Mouse (Mus musculus): ENCODE measurements at regions not wholly inside any gene's neighbourhood (a gene's known extent, or its start where the extent isn't known, plus 50 kb on each side); places are given as distances from the start of the nearest gene placed in this dataset.

- Histone ChIP-seq H3K36me3 (ENCODE audit: control insufficient read depth, insufficient read depth, low read length) (no peaks in the 10 kb centered on the region), H3K27ac (replicated peaks; ENCODE audit: low read depth, low read length) (no peak overlapping the region), H3K9ac (ENCODE audit: low read depth, low read length, severe bottlenecking) (no peak overlapping the region), H3K4me3 (replicated peaks; ENCODE audit: low read length) (no peak overlapping the region), H3K9me3 (ENCODE audit: control insufficient read depth, low read length) (no peaks in the 10 kb centered on the region), H3K27me3 (ENCODE audit: control insufficient read depth, insufficient read depth, low read length) (no peaks in the 10 kb centered on the region), H3K4me1 (ENCODE audit: control insufficient read depth, insufficient read depth, low read length) (peaks cover 9% of the 10 kb centered on the region), H3K4me2 (replicated peaks; ENCODE audit: low read depth, low read length, severe bottlenecking) (no peak overlapping the region)
- TF ChIP-seq POLR2A (IDR thresholded peaks at IDR 0.05; ENCODE audit: borderline replicate concordance, extremely low read depth, insufficient read depth, insufficient read length) = no peak
- ATAC-seq (ENCODE audit: low FRiP score, low read depth) = no peak
- whole genome bisulfite sequencing = 51% methylated on average over 2 of the region's 2 CpGs
- DNase-seq (ENCODE audit: low spot score) = no peak
Observed at GRCm38 (mm10) chr4:105451871-105452270, 294.7 kb downstream of the Plpp3 start.

DNA sequence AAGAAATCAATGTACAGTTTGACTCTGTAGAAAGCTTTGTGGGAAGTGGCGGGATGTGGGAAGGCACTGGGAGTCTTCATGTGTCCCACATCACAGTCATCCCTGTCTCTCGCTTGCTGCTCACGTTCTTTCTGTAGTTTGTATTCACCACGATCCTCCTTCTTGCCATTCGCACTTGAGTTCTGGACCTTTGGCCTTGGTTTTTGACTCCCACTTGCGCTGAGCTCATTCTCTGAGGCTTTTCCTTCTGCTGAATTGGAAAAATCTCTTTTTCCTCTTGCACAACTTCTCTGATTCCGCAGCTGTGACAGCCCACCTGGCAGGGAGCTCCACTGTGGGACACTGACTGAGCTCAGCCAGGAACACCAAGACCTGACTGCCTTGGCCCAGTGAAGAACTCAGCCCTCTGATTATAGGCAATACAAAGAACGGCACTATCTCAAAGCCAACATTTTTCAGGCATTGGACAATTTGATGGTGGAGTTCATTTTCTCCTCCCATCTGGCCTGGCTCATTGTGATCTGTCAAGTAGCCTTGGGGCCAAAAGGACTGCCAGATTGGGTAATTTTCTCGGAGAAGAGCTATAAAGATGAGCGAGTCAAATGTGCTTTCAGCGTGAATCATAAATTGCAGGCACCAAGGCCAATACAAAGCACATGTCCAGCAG is 299.9 kb downstream of the Plpp3 start:
- Histone ChIP-seq H3K9me3 (ENCODE audit: control insufficient read depth, low read length) (no peaks in the 10 kb centered on the region), H3K9ac (ENCODE audit: low read depth, low read length, severe bottlenecking) (no peak overlapping the region), H3K4me1 (ENCODE audit: control insufficient read depth, insufficient read depth, low read length) (no peaks in the 10 kb centered on the region), H3K27ac (replicated peaks; ENCODE audit: low read depth, low read length) (no peak overlapping the region), H3K27me3 (ENCODE audit: control insufficient read depth, insufficient read depth, low read length) (no peaks in the 10 kb centered on the region), H3K4me2 (replicated peaks; ENCODE audit: low read depth, low read length, severe bottlenecking) (no peak overlapping the region), H3K4me3 (replicated peaks; ENCODE audit: low read length) (no peak overlapping the region), H3K36me3 (ENCODE audit: control insufficient read depth, insufficient read depth, low read length) (no peaks in the 10 kb centered on the region)
- no peak for ATAC-seq (ENCODE audit: low FRiP score, low read depth)
- no peak for DNase-seq (ENCODE audit: low spot score)
- TF ChIP-seq POLR2A (IDR thresholded peaks at IDR 0.05; ENCODE audit: borderline replicate concordance, extremely low read depth, insufficient read depth, insufficient read length) = no peak
- 74% methylated on average over 11 of the region's 11 CpGs for WGBS

GRCm38 (mm10) chr4:105459991-105460688 is 303.0 kb downstream of the Plpp3 start:
- no peak overlapping the region for H3K9ac ChIP-seq (ENCODE audit: low read depth, low read length, severe bottlenecking)
- no peaks in the 10 kb centered on the region for H3K27me3 ChIP-seq (ENCODE audit: control insufficient read depth, insufficient read depth, low read length)
- no peaks in the 10 kb centered on the region for H3K9me3 ChIP-seq (ENCODE audit: control insufficient read depth, low read length)
- H3K4me3 ChIP-seq (replicated peaks; ENCODE audit: low read length) = no peak overlapping the region
- no peak overlapping the region for H3K4me2 ChIP-seq (replicated peaks; ENCODE audit: low read depth, low read length, severe bottlenecking)
- DNase-seq (ENCODE audit: low spot score) (no peak), ATAC-seq (ENCODE audit: low FRiP score, low read depth) (no peak)
- H3K27ac ChIP-seq (replicated peaks; ENCODE audit: low read depth, low read length) = no peak overlapping the region
- H3K4me1 ChIP-seq (ENCODE audit: control insufficient read depth, insufficient read depth, low read length) = no peaks in the 10 kb centered on the region
- H3K36me3 ChIP-seq (ENCODE audit: control insufficient read depth, insufficient read depth, low read length) = no peaks in the 10 kb centered on the region
- no peak for TF ChIP-seq POLR2A (IDR thresholded peaks at IDR 0.05; ENCODE audit: borderline replicate concordance, extremely low read depth, insufficient read depth, insufficient read length)
- WGBS = 81% methylated on average over 3 of the region's 3 CpGs

DNA sequence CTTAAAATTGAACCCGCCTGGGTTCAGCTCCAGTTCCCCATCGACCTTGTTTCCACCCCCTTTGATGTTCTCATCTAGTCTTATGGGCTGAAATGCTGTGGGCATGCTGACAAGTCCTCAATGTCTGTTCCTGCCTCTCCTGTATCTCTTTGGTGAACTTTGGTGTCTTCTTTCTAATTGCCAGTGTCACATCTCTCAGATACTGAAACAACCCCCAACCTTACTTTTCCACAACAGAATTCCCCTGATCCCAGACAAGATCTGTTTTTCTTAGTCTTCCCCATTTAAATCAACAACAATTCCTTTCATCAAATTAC is 303.5 kb downstream of the Plpp3 start:
- no peaks in the 10 kb centered on the region for H3K9me3 ChIP-seq (ENCODE audit: control insufficient read depth, low read length)
- H3K27ac ChIP-seq (replicated peaks; ENCODE audit: low read depth, low read length) = no peak overlapping the region
- H3K4me1 ChIP-seq (ENCODE audit: control insufficient read depth, insufficient read depth, low read length) = no peaks in the 10 kb centered on the region
- ATAC-seq (ENCODE audit: low FRiP score, low read depth) (no peak), DNase-seq (ENCODE audit: low spot score) (no peak)
- no peak overlapping the region for H3K9ac ChIP-seq (ENCODE audit: low read depth, low read length, severe bottlenecking)
- TF ChIP-seq POLR2A (IDR thresholded peaks at IDR 0.05; ENCODE audit: borderline replicate concordance, extremely low read depth, insufficient read depth, insufficient read length) = no peak
- H3K36me3 ChIP-seq (ENCODE audit: control insufficient read depth, insufficient read depth, low read length) = no peaks in the 10 kb centered on the region
- 53% methylated on average over 2 of the region's 2 CpGs for WGBS
- no peak overlapping the region for H3K4me3 ChIP-seq (replicated peaks; ENCODE audit: low read length)
- H3K4me2 ChIP-seq (replicated peaks; ENCODE audit: low read depth, low read length, severe bottlenecking) = no peak overlapping the region
- no peaks in the 10 kb centered on the region for H3K27me3 ChIP-seq (ENCODE audit: control insufficient read depth, insufficient read depth, low read length)

GRCm38 (mm10) chr4:105467811-105468210 is 310.7 kb downstream of the Plpp3 start:
- no peaks in the 10 kb centered on the region for H3K27me3 ChIP-seq (ENCODE audit: control insufficient read depth, insufficient read depth, low read length)
- H3K4me3 ChIP-seq (replicated peaks; ENCODE audit: low read length) = no peak overlapping the region
- DNase-seq (ENCODE audit: low spot score) = no peak
- H3K9me3 ChIP-seq (ENCODE audit: control insufficient read depth, low read length) = no peaks in the 10 kb centered on the region
- no peak overlapping the region for H3K27ac ChIP-seq (replicated peaks; ENCODE audit: low read depth, low read length)
- no peak overlapping the region for H3K9ac ChIP-seq (ENCODE audit: low read depth, low read length, severe bottlenecking)
- TF ChIP-seq POLR2A (IDR thresholded peaks at IDR 0.05; ENCODE audit: borderline replicate concordance, extremely low read depth, insufficient read depth, insufficient read length) = no peak
- no peak for ATAC-seq (ENCODE audit: low FRiP score, low read depth)
- H3K36me3 ChIP-seq (ENCODE audit: control insufficient read depth, insufficient read depth, low read length) = no peaks in the 10 kb centered on the region
- no peak overlapping the region for H3K4me2 ChIP-seq (replicated peaks; ENCODE audit: low read depth, low read length, severe bottlenecking)
- no peaks in the 10 kb centered on the region for H3K4me1 ChIP-seq (ENCODE audit: control insufficient read depth, insufficient read depth, low read length)
- WGBS = 83% methylated on average over 7 of the region's 7 CpGs

Measured in limb, embryonic 14.5 days (tissue).